Mouse (Mus musculus): Measurements from ENCODE around the gene Cend1. TPM values are rescaled to one million over a fixed set of nuclear protein-coding genes. Genes with fewer than 3 reads are reported as not detected.
A peak's percentile ranks its signal among the peaks of the same experiment; 100 is the strongest.

Gene Cend1
- polyA plus RNA-seq, 1 experiment from 2014 or later, result 7.4 TPM

- Histone ChIP-seq H3K4me2 (no peak overlapping the region), H3K9me3 (replicated peaks; ENCODE audit: control insufficient read depth, low read length) (no peaks in the 10 kb centered on the region)
These were observed 9.1 kb downstream of the Cend1 start for GRCm38 (mm10) chr7:141420030-141420702.

DNA sequence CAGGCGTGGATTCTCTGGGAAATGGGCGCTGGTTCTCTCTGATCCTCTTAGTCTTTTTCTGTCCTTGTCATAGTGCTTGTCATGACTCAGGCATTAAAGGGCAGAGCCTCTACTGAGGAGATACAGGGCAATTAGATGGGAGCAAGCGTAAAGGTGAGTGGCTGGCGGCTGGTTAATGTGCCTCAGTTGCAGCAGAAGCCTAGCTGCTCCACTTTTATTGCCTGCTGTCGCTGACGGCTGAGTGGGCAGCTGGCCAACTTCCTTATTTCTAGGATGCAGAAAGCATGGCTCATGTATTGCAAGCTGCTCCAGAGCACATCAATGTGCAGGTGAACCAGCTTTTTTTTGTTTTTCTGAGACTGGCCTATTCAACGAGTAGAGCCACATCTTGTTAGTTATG lies 10.3 kb downstream of the Cend1 start:
- Histone ChIP-seq H3K9ac (ENCODE audit: low read depth, low read length) (no peak overlapping the region), H3K27me3 (ENCODE audit: control insufficient read depth, insufficient read depth, low read length) (no peaks in the 10 kb centered on the region), H3K27ac (ENCODE audit: low read depth, low read length) (no peak overlapping the region), H3K4me2 (no peak overlapping the region), H3K4me1 (ENCODE audit: control insufficient read depth, insufficient read depth, low read length) (0 out of 2 replicates have a peak, but pooled peaks cover 3% of the 10 kb centered on the region), H3K36me3 (ENCODE audit: control insufficient read depth, insufficient read depth, low read length) (no peaks in the 10 kb centered on the region), H3K9me3 (replicated peaks; ENCODE audit: control insufficient read depth, low read length) (no peaks in the 10 kb centered on the region), H3K4me3 (ENCODE audit: low read depth, low read length) (no peak overlapping the region)
- ATAC-seq (replicated peaks; ENCODE audit: insufficient number of reproducible peaks, low FRiP score, low TSS enrichment), result no peak
- 74% methylated on average over 7 of the region's 7 CpGs for WGBS (ENCODE audit: insufficient replicate concordance)

More at GRCm38 (mm10) chr7:141420030-141420702, 9.1 kb downstream of the Cend1 start:
- Histone ChIP-seq H3K4me3 (ENCODE audit: low read depth, low read length) (no peak overlapping the region), H3K27me3 (ENCODE audit: control insufficient read depth, insufficient read depth, low read length) (no peaks in the 10 kb centered on the region), H3K36me3 (ENCODE audit: control insufficient read depth, insufficient read depth, low read length) (no peaks in the 10 kb centered on the region), H3K27ac (ENCODE audit: low read depth, low read length) (no peak overlapping the region), H3K9ac (ENCODE audit: low read depth, low read length) (no peak overlapping the region), H3K4me1 (ENCODE audit: control insufficient read depth, insufficient read depth, low read length) (no peaks in the 10 kb centered on the region)
- ATAC-seq (replicated peaks; ENCODE audit: insufficient number of reproducible peaks, low FRiP score, low TSS enrichment), result no peak
- 75% methylated on average over 9 of the region's 9 CpGs for WGBS (ENCODE audit: insufficient replicate concordance)

DNA sequence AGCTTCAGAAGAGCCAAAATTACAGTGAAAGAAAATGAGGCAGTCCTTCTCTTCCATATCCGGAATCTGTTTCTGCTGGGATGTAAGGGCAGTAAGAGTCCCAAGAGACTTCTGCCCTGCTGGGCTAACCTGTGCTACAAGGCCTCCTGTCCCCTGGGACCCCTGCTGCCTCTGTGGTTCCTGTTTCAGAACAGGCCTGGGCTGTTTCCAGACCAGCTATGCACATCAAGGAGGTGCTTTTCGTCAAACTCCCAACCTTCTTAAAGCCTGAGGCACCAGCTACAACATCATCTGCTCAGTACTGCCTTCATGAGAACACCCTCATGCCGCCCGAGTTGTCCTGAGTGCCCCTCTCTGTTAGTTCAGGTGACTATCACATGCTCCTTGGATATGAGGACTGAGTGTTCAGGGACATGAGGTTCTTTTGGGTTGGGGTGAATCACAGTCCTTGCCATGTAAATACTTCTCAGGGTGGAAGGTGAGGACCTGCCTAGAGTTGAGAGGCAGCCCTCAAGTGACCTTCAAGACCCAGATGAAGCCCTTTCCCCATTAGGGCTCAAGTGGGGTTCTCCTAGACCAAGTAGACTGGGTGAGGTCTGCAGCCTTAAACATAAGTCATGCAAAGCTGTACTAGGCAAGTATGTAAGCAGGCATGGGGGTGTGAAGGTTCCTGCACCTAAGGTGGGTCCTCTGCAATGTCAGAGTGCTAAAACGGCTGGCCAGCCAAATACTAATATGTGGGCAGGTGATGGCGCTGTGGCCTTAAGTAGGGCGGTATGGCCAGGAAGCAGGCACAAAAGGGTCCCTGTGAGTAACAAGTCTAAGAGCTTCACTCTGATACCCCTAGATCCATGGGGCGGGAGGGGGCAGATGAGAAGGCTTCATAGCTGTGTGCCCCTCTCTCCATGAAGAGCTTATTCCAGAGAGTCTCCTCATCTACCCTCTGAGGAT lies 11.3 kb downstream of the Cend1 start:
- no peak for ATAC-seq (replicated peaks; ENCODE audit: insufficient number of reproducible peaks, low FRiP score, low TSS enrichment)

GRCm38 (mm10) chr7:141416144-141416841 lies 13.0 kb downstream of the Cend1 start:
- no peaks in the 10 kb centered on the region for H3K36me3 ChIP-seq (ENCODE audit: control insufficient read depth, insufficient read depth, low read length)
- no peak overlapping the region for H3K9ac ChIP-seq (ENCODE audit: low read depth, low read length)
- no peaks in the 10 kb centered on the region for H3K9me3 ChIP-seq (replicated peaks; ENCODE audit: control insufficient read depth, low read length)
- no peak overlapping the region for H3K27ac ChIP-seq (ENCODE audit: low read depth, low read length)
- no peak overlapping the region for H3K4me2 ChIP-seq
- no peaks in the 10 kb centered on the region for H3K27me3 ChIP-seq (ENCODE audit: control insufficient read depth, insufficient read depth, low read length)
- H3K4me1 ChIP-seq (ENCODE audit: control insufficient read depth, insufficient read depth, low read length), result 0 out of 2 replicates have a peak, but pooled peaks cover 3% of the 10 kb centered on the region
- ATAC-seq (replicated peaks; ENCODE audit: insufficient number of reproducible peaks, low FRiP score, low TSS enrichment), result no peak
- H3K4me3 ChIP-seq (ENCODE audit: low read depth, low read length), result no peak overlapping the region
- 81% methylated on average over 6 of the region's 6 CpGs for WGBS (ENCODE audit: insufficient replicate concordance)

More for the DNA sequence above, 11.3 kb downstream of the Cend1 start:
- H3K9me3 ChIP-seq (replicated peaks; ENCODE audit: control insufficient read depth, low read length), result no peaks in the 10 kb centered on the region
- no peak overlapping the region for H3K27ac ChIP-seq (ENCODE audit: low read depth, low read length)
- no peak overlapping the region for H3K4me2 ChIP-seq
- no peak overlapping the region for H3K4me3 ChIP-seq (ENCODE audit: low read depth, low read length)
- 0 out of 2 replicates have a peak, but pooled peaks cover 3% of the 10 kb centered on the region for H3K4me1 ChIP-seq (ENCODE audit: control insufficient read depth, insufficient read depth, low read length)
- no peak overlapping the region for H3K9ac ChIP-seq (ENCODE audit: low read depth, low read length)
- no peaks in the 10 kb centered on the region for H3K27me3 ChIP-seq (ENCODE audit: control insufficient read depth, insufficient read depth, low read length)
- H3K36me3 ChIP-seq (ENCODE audit: control insufficient read depth, insufficient read depth, low read length), result no peaks in the 10 kb centered on the region
- WGBS (ENCODE audit: insufficient replicate concordance), result 56% methylated on average over 8 of the region's 8 CpGs

- Histone ChIP-seq H3K4me2 (peak within 1 kb of the TSS; percentile 90), H3K36me3 (ENCODE audit: control insufficient read depth, insufficient read depth, low read length) (peaks cover 13% of the 10 kb centered on the region), H3K4me1 (ENCODE audit: control insufficient read depth, insufficient read depth, low read length) (0 out of 2 replicates have a peak, but pooled peaks cover 5% of the 10 kb centered on the region), H3K9ac (ENCODE audit: low read depth, low read length) (peak within 1 kb of the TSS; percentile 95), H3K4me3 (ENCODE audit: low read depth, low read length) (peak within 1 kb of the TSS; percentile 82), H3K9me3 (replicated peaks; ENCODE audit: control insufficient read depth, low read length) (no peaks in the 10 kb centered on the region), H3K27me3 (ENCODE audit: control insufficient read depth, insufficient read depth, low read length) (no peaks in the 10 kb centered on the region), H3K27ac (ENCODE audit: low read depth, low read length) (peak within 1 kb of the TSS; percentile 79)
- under 1% methylated on average over 55 of the region's 56 CpGs for WGBS (ENCODE audit: insufficient replicate concordance)
- peak; percentile 95 for ATAC-seq (replicated peaks; ENCODE audit: insufficient number of reproducible peaks, low FRiP score, low TSS enrichment)
These were observed 15.3 kb downstream of the Cend1 start, which contains the start of gene Gatd1 for GRCm38 (mm10) chr7:141413809-141414584. TSS of gene Gatd1 (minus strand) at chr7:141414136.

DNA sequence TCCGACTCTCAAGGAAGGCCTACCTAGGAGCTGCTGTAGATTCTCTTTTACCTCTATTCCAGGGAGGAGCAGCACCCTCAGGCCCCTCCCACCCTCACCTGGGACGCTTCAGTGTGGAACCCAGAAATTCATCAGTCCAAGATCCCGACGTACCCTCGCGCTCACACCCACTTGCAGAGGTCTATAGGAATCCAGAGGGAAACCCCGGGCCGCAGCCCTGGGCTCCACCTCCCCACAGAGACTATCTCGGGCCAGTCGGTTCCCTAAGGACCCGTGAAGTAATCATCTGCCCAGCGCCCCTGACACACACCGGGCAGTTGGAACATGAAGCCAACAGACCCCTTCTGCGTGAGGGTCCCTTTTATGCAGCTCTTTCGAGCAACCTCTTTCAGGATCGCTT lies 16.0 kb downstream of the Cend1 start:
- Histone ChIP-seq H3K27me3 (ENCODE audit: control insufficient read depth, insufficient read depth, low read length) (no peaks in the 10 kb centered on the region), H3K27ac (ENCODE audit: low read depth, low read length) (peak overlapping the region; percentile 79), H3K4me1 (ENCODE audit: control insufficient read depth, insufficient read depth, low read length) (0 out of 2 replicates have a peak, but pooled peaks cover 6% of the 10 kb centered on the region), H3K9ac (ENCODE audit: low read depth, low read length) (peak overlapping the region; percentile 95), H3K36me3 (ENCODE audit: control insufficient read depth, insufficient read depth, low read length) (peaks cover 13% of the 10 kb centered on the region), H3K9me3 (replicated peaks; ENCODE audit: control insufficient read depth, low read length) (no peaks in the 10 kb centered on the region), H3K4me3 (ENCODE audit: low read depth, low read length) (peak overlapping the region; percentile 82), H3K4me2 (peak overlapping the region; percentile 90)
- WGBS (ENCODE audit: insufficient replicate concordance), result 3% methylated on average over 16 of the region's 16 CpGs
- ATAC-seq (replicated peaks; ENCODE audit: insufficient number of reproducible peaks, low FRiP score, low TSS enrichment), result peak; percentile 8; the same call in 1 of the 2 replicates

- Histone ChIP-seq H3K27ac (ENCODE audit: low read depth, low read length) (no peak overlapping the region), H3K9ac (ENCODE audit: low read depth, low read length) (no peak overlapping the region), H3K4me2 (no peak overlapping the region), H3K4me1 (ENCODE audit: control insufficient read depth, insufficient read depth, low read length) (0 out of 2 replicates have a peak, but pooled peaks cover 6% of the 10 kb centered on the region), H3K4me3 (ENCODE audit: low read depth, low read length) (no peak overlapping the region), H3K9me3 (replicated peaks; ENCODE audit: control insufficient read depth, low read length) (no peaks in the 10 kb centered on the region), H3K36me3 (ENCODE audit: control insufficient read depth, insufficient read depth, low read length) (peaks cover 13% of the 10 kb centered on the region), H3K27me3 (ENCODE audit: control insufficient read depth, insufficient read depth, low read length) (no peaks in the 10 kb centered on the region)
- WGBS (ENCODE audit: insufficient replicate concordance), result 94% methylated on average over 1 of the region's 1 CpGs
- no peak for ATAC-seq (replicated peaks; ENCODE audit: insufficient number of reproducible peaks, low FRiP score, low TSS enrichment)
These were observed 17.6 kb downstream of the Cend1 start for GRCm38 (mm10) chr7:141411667-141412066.
